Mouse (Mus musculus): ENCODE results near the gene Cdyl.

Gene Cdyl

GRCm38 (mm10) chr13:35911476-35911875, 251.8 kb downstream of the Cdyl start:
- in situ Hi-C loops (cut with MboI, MseI): no loop called here
